Mouse (Mus musculus) G1E (cell line): ENCODE data around the gene Acsl1. TPM values are rescaled to one million over a fixed set of nuclear protein-coding genes. Genes with fewer than 3 reads are reported as not detected.

ENCODE experiments used
- ATAC-seq: 2 replicates; pipeline ENCODE4 v1.8.0; 2016; ENCODE audit warnings: mild to moderate bottlenecking; ENCODE audit not compliant: insufficient number of reproducible peaks, poor library complexity, low FRiP score, severe bottlenecking; ENCODE audit errors: extremely low read depth
- DNase-seq: peaks from one replicate; pipeline ENCODE4 v3.0.0; 2012; ENCODE audit warnings: low spot score
- H3K27me3 ChIP-seq: 2 replicates; pipeline ENCODE4 v1.6.1; 2012; ENCODE audit warnings: mild to moderate bottlenecking, low read length, inconsistent platforms; ENCODE audit not compliant: insufficient read depth
- H3K36me3 ChIP-seq: replicated peaks from 2 replicates; pipeline ENCODE3; 2012; ENCODE audit warnings: mild to moderate bottlenecking, inconsistent platforms
- H3K4me1 ChIP-seq: 2 replicates; pipeline ENCODE4 v1.6.1; 2012; ENCODE audit warnings: low read depth, low read length, inconsistent platforms, mixed read lengths; ENCODE audit not compliant: insufficient read depth
- H3K4me3 ChIP-seq: 2 replicates; pipeline ENCODE4 v1.5.1; 2012; ENCODE audit warnings: low read depth, mild to moderate bottlenecking, inconsistent platforms, low read length, moderate library complexity, mixed read lengths
- H3K9me3 ChIP-seq: replicated peaks from 2 replicates; pipeline ENCODE4 v1.6.1; 2012; ENCODE audit warnings: inconsistent platforms
- CTCF ChIP-seq: IDR thresholded peaks from 2 replicates; pipeline ENCODE4 v1.5.1; 2012; ENCODE audit warnings: low read depth, low read length, inconsistent platforms, mixed read lengths
- GATA1 ChIP-seq: IDR thresholded peaks from 2 replicates; pipeline ENCODE4 v1.6.1; 2012; ENCODE audit warnings: borderline replicate concordance, low read length, inconsistent platforms, mixed read lengths
- GATA2 ChIP-seq: IDR thresholded peaks from 2 replicates; pipeline ENCODE4 v1.6.1; 2012; ENCODE audit warnings: low read depth, low read length, inconsistent platforms, borderline replicate concordance
- POLR2AphosphoS5 ChIP-seq: IDR thresholded peaks from 2 replicates; pipeline ENCODE4 v1.6.1; 2012; ENCODE audit warnings: low read depth, low read length, inconsistent platforms; ENCODE audit not compliant: insufficient replicate concordance
- TAL1 ChIP-seq: conservative IDR thresholded peaks from 2 replicates; pipeline ENCODE4 v1.6.1; 2012; ENCODE audit warnings: low read depth, low read length, inconsistent platforms, mixed read lengths
- polyA plus RNA-seq: library from polyadenylated mRNA; stranded (reverse); fragments of >175 nt; gene quantifications from 2 replicates; pipeline ENCODE4 v1.2.3, GENCODE M21; 2012
- total RNA-seq, 2 experiments: library from RNA; stranded (forward) in 1 of 2; stranded (reverse) in 1 of 2; fragments of 200-1000 nt in 1 of 2; fragments of >200 nt in 1 of 2; fragmentation: Nextera tagmentation in 1 of 2; gene quantifications; 2 replicates each; pipeline ENCODE4 v1.2.3; 2014 to 2017

Acsl1 gene
- total and polyA plus RNA-seq, 3 experiments, result 27.0 to 143 (median 48.6) TPM

GRCm38 (mm10) chr8:46546431-46547176 is 75.8 kb downstream of the Acsl1 start:
- peaks cover 83% of the 10 kb centered on the region for H3K4me1 ChIP-seq
- peak; percentile 77 for ATAC-seq
- TF ChIP-seq CTCF, result no peak
- TF ChIP-seq TAL1, result peak; percentile 98

GRCm38 (mm10) chr8:46547245-46547644 is 76.4 kb downstream of the Acsl1 start:
- TF ChIP-seq GATA1, result no peak
- no peak; the same call in 1 of the 2 replicates for TF ChIP-seq CTCF
- no peak for TF ChIP-seq TAL1
- no peak for TF ChIP-seq GATA2
- TF ChIP-seq POLR2AphosphoS5, result no peak
- no peak overlapping the region; the same call in 1 of the 2 replicates for H3K4me3 ChIP-seq
- peak; percentile 49 for DNase-seq

More at GRCm38 (mm10) chr8:46546431-46547176, 75.8 kb downstream of the Acsl1 start:
- peak; percentile 79 for DNase-seq
- Histone ChIP-seq H3K4me3 (no peak overlapping the region; the same call in 1 of the 2 replicates), H3K27me3 (no peaks in the 10 kb centered on the region), H3K36me3 (no peaks in the 10 kb centered on the region), H3K9me3 (no peaks in the 10 kb centered on the region)

GRCm38 (mm10) chr8:46550058-46550457 is 79.2 kb downstream of the Acsl1 start:
- H3K9me3 ChIP-seq, result no peaks in the 10 kb centered on the region
- DNase-seq, result no peak
- peaks cover 19% of the 10 kb centered on the region for H3K36me3 ChIP-seq
- peaks cover 77% of the 10 kb centered on the region for H3K4me1 ChIP-seq
- TF ChIP-seq POLR2AphosphoS5 (no peak), GATA2 (no peak), GATA1 (no peak), CTCF (no peak), TAL1 (no peak)
- no peak for ATAC-seq
- H3K4me3 ChIP-seq, result no peak overlapping the region
- no peaks in the 10 kb centered on the region for H3K27me3 ChIP-seq

More at GRCm38 (mm10) chr8:46547245-46547644, 76.4 kb downstream of the Acsl1 start:
- no peaks in the 10 kb centered on the region for H3K9me3 ChIP-seq
- peaks cover 77% of the 10 kb centered on the region for H3K4me1 ChIP-seq
- peak; percentile 4; the same call in 1 of the 2 replicates for ATAC-seq
- no peaks in the 10 kb centered on the region for H3K36me3 ChIP-seq
- H3K27me3 ChIP-seq, result no peaks in the 10 kb centered on the region

GRCm38 (mm10) chr8:46551029-46551428 is 80.2 kb downstream of the Acsl1 start:
- DNase-seq, result no peak
- no peak for TF ChIP-seq CTCF
- no peak for TF ChIP-seq GATA1
- no peak for TF ChIP-seq GATA2
- no peak for TF ChIP-seq POLR2AphosphoS5
- no peak for TF ChIP-seq TAL1
- H3K36me3 ChIP-seq, result peaks cover 29% of the 10 kb centered on the region
- no peaks in the 10 kb centered on the region for H3K9me3 ChIP-seq
- peaks cover 72% of the 10 kb centered on the region for H3K4me1 ChIP-seq
- no peaks in the 10 kb centered on the region for H3K27me3 ChIP-seq
- no peak for ATAC-seq
- H3K4me3 ChIP-seq, result peak overlapping the region; percentile 83

GRCm38 (mm10) chr8:46551615-46552440 is 81.0 kb downstream of the Acsl1 start, which contains the start of gene Cenpu:
TSS of gene Cenpu (plus strand) at chr8:46552028.
- Histone ChIP-seq H3K4me1 (peaks cover 68% of the 10 kb centered on the region), H3K36me3 (peaks cover 36% of the 10 kb centered on the region), H3K27me3 (no peaks in the 10 kb centered on the region), H3K9me3 (no peaks in the 10 kb centered on the region), H3K4me3 (peak within 1 kb of the TSS; percentile 83)
- DNase-seq (peak; percentile 93), ATAC-seq (peak; percentile 88)
- no peak for TF ChIP-seq GATA1
- TF ChIP-seq POLR2AphosphoS5, result peak; percentile 55; the same call in 1 of the 2 replicates
- TF ChIP-seq CTCF, result no peak
- TF ChIP-seq GATA2, result no peak

GRCm38 (mm10) chr8:46552441-46552765 is 81.6 kb downstream of the Acsl1 start:
- Histone ChIP-seq H3K27me3 (no peaks in the 10 kb centered on the region), H3K36me3 (peaks cover 42% of the 10 kb centered on the region), H3K4me1 (peaks cover 67% of the 10 kb centered on the region), H3K9me3 (no peaks in the 10 kb centered on the region), H3K4me3 (peak overlapping the region; percentile 83)
- DNase-seq (no peak), ATAC-seq (no peak)
- TF ChIP-seq GATA2 (no peak), POLR2AphosphoS5 (no peak), CTCF (no peak)
